In genomic region chr2:145591881-145592280, GRCm38 (mm10) we compare ENCODE assay signal across 21 mouse cellular contexts.
A peak's percentile ranks its signal among the peaks of the same experiment; 100 is the strongest.
DNase-seq lines count a peak whose midpoint lies in the region; TF ChIP-seq lines count a peak whose summit lies in the region.
"Had no signal": no experiment of that assay in that cellular context is flagged by ENCODE, and none has a peak within 500 bp of the region (broad histone marks: within the 10 kb centered on the region; RNA-seq: fewer than 3 reads in every experiment).

No protein-coding gene starts in this region.

- no peak overlapping the region for H3K4me3 ChIP-seq in kidney, adult 2 months (ENCODE audit: insufficient read depth, low read depth, low read length)
- H3K4me3 ChIP-seq: embryonic facial prominence, embryonic 10.5 days; embryonic facial prominence, embryonic 12.5 days had no signal

- DNase-seq in heart, adult 11 months, result peak; percentile 64
- DNase-seq in heart, postnatal 36 days, result no peak
- DNase-seq in kidney, adult 2 months, result peak; percentile 56
- no peak for DNase-seq in kidney, adult 18-20 months
- DNase-seq in kidney, adult 9 months, result peak; percentile 64
- no peak for DNase-seq in kidney, postnatal 4 days
- DNase-seq in kidney, postnatal 25 days, result peak; percentile 19 to 46
- no peak for DNase-seq in kidney, postnatal 10 days
- DNase-seq: adrenal gland, adult 8-10 months; adrenal gland, postnatal 14 days; adrenal gland, postnatal 36 days; B cell, adult 2 months; cerebellum, adult 11-12 months; cerebellum, adult 2 months; cerebellum, adult 9-10 months; cerebellum, postnatal 10 days; cerebellum, postnatal 25 days had no signal

- H3K36me3 ChIP-seq in kidney, adult 2 months (ENCODE audit: control insufficient read depth, insufficient read depth, low read length), result no peaks in the 10 kb centered on the region
- H3K36me3 ChIP-seq: embryonic facial prominence, embryonic 10.5 days; embryonic facial prominence, embryonic 12.5 days; G1E had no signal

- no peak overlapping the region for H3K27ac ChIP-seq in kidney, adult 2 months (ENCODE audit: insufficient read depth, low read depth, low read length)
- H3K27ac ChIP-seq: embryonic facial prominence, embryonic 10.5 days; embryonic facial prominence, embryonic 12.5 days had no signal

- no peak for TF ChIP-seq CTCF in kidney, adult 2 months (conservative IDR thresholded peaks at IDR 0.05; ENCODE audit: insufficient read depth, insufficient read length, low read depth, low read length)

- H3K27me3 ChIP-seq in kidney, adult 2 months (replicated peaks; ENCODE audit: control insufficient read depth, insufficient read depth, low read length), result no peaks in the 10 kb centered on the region
- H3K27me3 ChIP-seq: embryonic facial prominence, embryonic 12.5 days; Patski had no signal

- 66% methylated on average over 8 of the region's 8 CpGs for WGBS in kidney, adult 2 months

- TF ChIP-seq POLR2A in kidney, adult 2 months (IDR thresholded peaks at IDR 0.05; ENCODE audit: low read depth, low read length), result no peak

- intact Hi-C loops in heart, postnatal 36 days (cut with DNase I), result no loop called here

- no peaks in the 10 kb centered on the region; the same call in 1 of the 2 replicates for H3K4me1 ChIP-seq in kidney, adult 2 months (ENCODE audit: control insufficient read depth, insufficient read depth, low read length)
- H3K4me1 ChIP-seq: embryonic facial prominence, embryonic 10.5 days; embryonic facial prominence, embryonic 12.5 days had no signal

Comparison
In these comparisons a context has a peak if more than half of its experiments do, and no peak if none do; other contexts are left out.
1. DNase-seq: peak in heart, adult 11 months (single experiment), kidney, adult 2 months (single experiment), kidney, adult 9 months (single experiment) and kidney, postnatal 25 days (2 of 2); none in heart, postnatal 36 days (0 of 2), kidney, adult 18-20 months (single experiment), kidney, postnatal 4 days (0 of 2) and kidney, postnatal 10 days (single experiment).